Mouse (Mus musculus): ENCODE measurements at regions not wholly inside any gene's neighbourhood (a gene's known extent, or its start where the extent isn't known, plus 50 kb on each side); places are given as distances from the start of the nearest gene placed in this dataset.
A peak's percentile ranks its signal among the peaks of the same experiment; 100 is the strongest.

DNA sequence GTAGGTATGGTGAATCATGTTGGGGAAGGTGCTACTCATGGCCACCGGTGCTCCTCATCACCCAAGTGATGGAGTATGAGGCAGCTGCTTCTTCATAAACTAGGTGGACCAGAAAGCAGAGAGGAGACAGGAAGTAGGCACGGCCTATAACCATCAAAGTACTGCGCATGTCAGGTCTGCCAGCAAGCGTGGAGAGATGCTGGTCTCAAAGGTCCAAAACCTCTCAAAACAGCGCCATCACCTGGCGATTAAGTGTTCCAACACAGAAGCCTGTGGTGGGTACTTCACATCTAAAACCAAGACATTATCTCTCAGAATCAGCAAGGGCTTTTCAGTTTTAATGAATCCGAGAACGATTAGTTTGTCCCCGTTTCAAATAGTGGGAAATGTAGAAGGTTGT lies 103.1 kb upstream of the Tmpo start:
- H3K79me2 ChIP-seq (ENCODE audit: control insufficient read depth, insufficient read depth, low read length, poor library complexity): no peaks in the 10 kb centered on the region
- H3K4me1 ChIP-seq (ENCODE audit: control insufficient read depth in 1 of 2, insufficient read depth in 2 of 2, low read length in 2 of 2): no peaks in the 10 kb centered on the region
- H3K36me3 ChIP-seq (ENCODE audit: control insufficient read depth in 1 of 2, insufficient read depth in 2 of 2, low read length in 2 of 2): no peaks in the 10 kb centered on the region
- no peak overlapping the region for H3K9ac ChIP-seq (ENCODE audit: control insufficient read depth, low read depth, low read length, poor library complexity, severe bottlenecking)
- TF ChIP-seq CTCF (IDR thresholded peaks at IDR 0.05 in 2 of 3, conservative IDR thresholded peaks at IDR 0.05 in 1 of 3; ENCODE audit: control insufficient read depth in 1 of 3, insufficient read depth in 1 of 3, low read depth in 2 of 3, low read length in 3 of 3, poor library complexity in 1 of 3, severe bottlenecking in 1 of 3) (peak in 1 of 3 experiments; percentile 4; a peak in 1 of 6 replicates), KAT2A (conservative IDR thresholded peaks at IDR 0.05; ENCODE audit: low read depth, low read length) (no peak), ZKSCAN1 (IDR thresholded peaks at IDR 0.05; ENCODE audit: low read depth, low read length) (no peak), USF1 (IDR thresholded peaks at IDR 0.05; ENCODE audit: low read depth, low read length) (no peak), RCOR1 (IDR thresholded peaks at IDR 0.05; ENCODE audit: low read depth, low read length) (no peak)
- H3K27me3 ChIP-seq (ENCODE audit: control insufficient read depth in 1 of 2, insufficient read depth in 2 of 2, low read length in 2 of 2): no peaks in the 10 kb centered on the region
- H3K27ac ChIP-seq (ENCODE audit: control insufficient read depth, low read depth, low read length): no peak overlapping the region
- H3K9me3 ChIP-seq (replicated peaks; ENCODE audit: insufficient read depth, low read length): no peaks in the 10 kb centered on the region
- H3K4me3 ChIP-seq (ENCODE audit: control insufficient read depth in 1 of 2, insufficient read depth in 1 of 2, low read depth in 2 of 2, low read length in 2 of 2): no peak overlapping the region
- DNase-seq (ENCODE audit: low read depth, low spot score): no peak

GRCm38 (mm10) chr10:91270955-91271741 lies 90.0 kb upstream of the Tmpo start:
- no peaks in the 10 kb centered on the region for H3K27me3 ChIP-seq (ENCODE audit: control insufficient read depth in 1 of 2, insufficient read depth in 2 of 2, low read length in 2 of 2)
- DNase-seq (ENCODE audit: low read depth, low spot score): peak; percentile 89
- TF ChIP-seq SIN3A (IDR thresholded peaks at IDR 0.05; ENCODE audit: low read length) (peak; percentile 48; the same call in 1 of the 2 replicates), MYC (IDR thresholded peaks at IDR 0.05; ENCODE audit: low read depth, low read length) (0 out of 2 replicates have a peak, but pooled peaks have one; percentile 30), ZC3H11A (IDR thresholded peaks at IDR 0.05; ENCODE audit: low read depth, low read length) (peak; percentile 64), RAD21 (IDR thresholded peaks at IDR 0.05; ENCODE audit: low read depth, low read length) (peak; percentile 85), MAZ (IDR thresholded peaks at IDR 0.05; ENCODE audit: low read depth, low read length) (0 out of 2 replicates have a peak, but pooled peaks have one; percentile 43), SMC3 (IDR thresholded peaks at IDR 0.05; ENCODE audit: low read depth, low read length) (peak; percentile 67), GATA1 (IDR thresholded peaks at IDR 0.05; ENCODE audit: low read depth, low read length) (no peak), RCOR1 (IDR thresholded peaks at IDR 0.05; ENCODE audit: low read depth, low read length) (peak; percentile 38; the same call in 1 of the 2 replicates), USF1 (IDR thresholded peaks at IDR 0.05; ENCODE audit: low read depth, low read length) (0 out of 2 replicates have a peak, but pooled peaks have one; percentile 14), MAX (IDR thresholded peaks at IDR 0.05; ENCODE audit: low read length) (peak; percentile 12; the same call in 1 of the 2 replicates), BHLHE40 (IDR thresholded peaks at IDR 0.05; ENCODE audit: borderline replicate concordance, low read depth, low read length) (0 out of 2 replicates have a peak, but pooled peaks have one; percentile 8), EP300 (IDR thresholded peaks at IDR 0.05; ENCODE audit: low read depth in 1 of 2, low read length in 2 of 2) (no peak), MYB (IDR thresholded peaks at IDR 0.05; ENCODE audit: low read depth, low read length) (no peak), CTCF (IDR thresholded peaks at IDR 0.05 in 2 of 3, conservative IDR thresholded peaks at IDR 0.05 in 1 of 3; ENCODE audit: control insufficient read depth in 1 of 3, insufficient read depth in 1 of 3, low read depth in 2 of 3, low read length in 3 of 3, poor library complexity in 1 of 3, severe bottlenecking in 1 of 3) (peak; percentile 89 to 98 (median 92))
- no peak overlapping the region for H3K27ac ChIP-seq (ENCODE audit: control insufficient read depth, low read depth, low read length)
- no peaks in the 10 kb centered on the region for H3K9me3 ChIP-seq (replicated peaks; ENCODE audit: insufficient read depth, low read length)
- H3K4me3 ChIP-seq (ENCODE audit: control insufficient read depth in 1 of 2, insufficient read depth in 1 of 2, low read depth in 2 of 2, low read length in 2 of 2): peak overlapping the region; percentile 51 to 55
- H3K4me1 ChIP-seq (ENCODE audit: control insufficient read depth in 1 of 2, insufficient read depth in 2 of 2, low read length in 2 of 2): no peaks in the 10 kb centered on the region
- H3K36me3 ChIP-seq (ENCODE audit: control insufficient read depth in 1 of 2, insufficient read depth in 2 of 2, low read length in 2 of 2): no peaks in the 10 kb centered on the region
- peak overlapping the region; percentile 36 for H3K9ac ChIP-seq (ENCODE audit: control insufficient read depth, low read depth, low read length, poor library complexity, severe bottlenecking)
- H3K79me2 ChIP-seq (ENCODE audit: control insufficient read depth, insufficient read depth, low read length, poor library complexity): no peaks in the 10 kb centered on the region
